Mouse (Mus musculus): ENCODE measurements at regions not wholly inside any gene's neighbourhood (a gene's known extent, or its start where the extent isn't known, plus 50 kb on each side); places are given as distances from the start of the nearest gene placed in this dataset.

DNA sequence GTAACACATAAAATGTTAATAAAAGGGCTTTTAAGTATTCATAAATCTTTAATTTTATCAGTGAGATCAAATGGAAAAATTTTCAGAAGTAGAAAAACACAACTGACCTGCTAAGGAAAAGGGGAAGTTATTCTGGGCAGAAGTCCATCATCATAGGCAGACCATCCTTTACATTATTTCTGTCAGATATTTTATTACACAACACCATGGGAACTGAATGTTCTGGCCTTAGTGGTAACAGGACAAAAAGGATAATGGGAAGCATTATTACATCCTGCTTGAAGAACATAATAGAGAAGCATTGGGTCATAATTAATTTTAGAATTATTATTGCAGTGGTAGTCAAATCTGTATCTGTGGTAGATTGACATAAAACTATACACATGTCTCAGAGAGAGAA is 603.5 kb upstream of the Gje1 start:
- TF ChIP-seq MAFK (IDR thresholded peaks at IDR 0.05; ENCODE audit: borderline replicate concordance, low read depth, low read length) (no peak), SMC3 (IDR thresholded peaks at IDR 0.05; ENCODE audit: low read depth, low read length) (no peak), UBTF (IDR thresholded peaks at IDR 0.05; ENCODE audit: borderline replicate concordance, insufficient read depth, low read depth, low read length) (no peak), HCFC1 (IDR thresholded peaks at IDR 0.05; ENCODE audit: low read depth, low read length) (no peak), NRF1 (IDR thresholded peaks at IDR 0.05; ENCODE audit: insufficient read depth, low read depth, low read length, poor library complexity, severe bottlenecking) (no peak), SIN3A (IDR thresholded peaks at IDR 0.05; ENCODE audit: low read length) (no peak), RAD21 (IDR thresholded peaks at IDR 0.05; ENCODE audit: low read depth, low read length) (no peak), MYC (IDR thresholded peaks at IDR 0.05; ENCODE audit: low read depth, low read length) (no peak), ZNF384 (IDR thresholded peaks at IDR 0.05; ENCODE audit: low read depth, low read length) (no peak)
- Histone ChIP-seq H3K4me3 (ENCODE audit: control insufficient read depth in 1 of 2, insufficient read depth in 1 of 2, low read depth in 2 of 2, low read length in 2 of 2) (no peak overlapping the region), H3K27me3 (ENCODE audit: control insufficient read depth in 1 of 2, insufficient read depth in 2 of 2, low read length in 2 of 2) (no peaks in the 10 kb centered on the region), H3K36me3 (ENCODE audit: control insufficient read depth in 1 of 2, insufficient read depth in 2 of 2, low read length in 2 of 2) (no peaks in the 10 kb centered on the region), H3K79me2 (ENCODE audit: control insufficient read depth, insufficient read depth, low read length, poor library complexity) (no peaks in the 10 kb centered on the region), H3K27ac (ENCODE audit: control insufficient read depth, low read depth, low read length) (no peak overlapping the region), H3K9me3 (replicated peaks; ENCODE audit: insufficient read depth, low read length) (no peaks in the 10 kb centered on the region), H3K9ac (ENCODE audit: control insufficient read depth, low read depth, low read length, poor library complexity, severe bottlenecking) (no peak overlapping the region), H3K4me1 (ENCODE audit: control insufficient read depth in 1 of 2, insufficient read depth in 2 of 2, low read length in 2 of 2) (no peaks in the 10 kb centered on the region)
- no peak for DNase-seq (ENCODE audit: low read depth, low spot score)

GRCm38 (mm10) chr10:15317017-15317607 is 599.1 kb upstream of the Gje1 start:
- no peak for TF ChIP-seq KAT2A (conservative IDR thresholded peaks at IDR 0.05; ENCODE audit: low read depth, low read length)
- no peak for TF ChIP-seq MYC (IDR thresholded peaks at IDR 0.05; ENCODE audit: low read depth, low read length)
- no peak for TF ChIP-seq MYB (IDR thresholded peaks at IDR 0.05; ENCODE audit: low read depth, low read length)
- no peak for TF ChIP-seq HCFC1 (IDR thresholded peaks at IDR 0.05; ENCODE audit: low read depth, low read length)
- TF ChIP-seq NELFE (IDR thresholded peaks at IDR 0.05; ENCODE audit: low read depth, low read length), result no peak
- DNase-seq (ENCODE audit: low read depth, low spot score), result no peak
- Histone ChIP-seq H3K4me1 (ENCODE audit: control insufficient read depth in 1 of 2, insufficient read depth in 2 of 2, low read length in 2 of 2) (no peaks in the 10 kb centered on the region), H3K4me3 (ENCODE audit: control insufficient read depth in 1 of 2, insufficient read depth in 1 of 2, low read depth in 2 of 2, low read length in 2 of 2) (no peak overlapping the region), H3K9ac (ENCODE audit: control insufficient read depth, low read depth, low read length, poor library complexity, severe bottlenecking) (no peak overlapping the region), H3K9me3 (replicated peaks; ENCODE audit: insufficient read depth, low read length) (no peaks in the 10 kb centered on the region), H3K27me3 (ENCODE audit: control insufficient read depth in 1 of 2, insufficient read depth in 2 of 2, low read length in 2 of 2) (no peaks in the 10 kb centered on the region), H3K36me3 (ENCODE audit: control insufficient read depth in 1 of 2, insufficient read depth in 2 of 2, low read length in 2 of 2) (no peaks in the 10 kb centered on the region), H3K27ac (ENCODE audit: control insufficient read depth, low read depth, low read length) (no peak overlapping the region), H3K79me2 (ENCODE audit: control insufficient read depth, insufficient read depth, low read length, poor library complexity) (no peaks in the 10 kb centered on the region)

- Histone ChIP-seq H3K27ac (ENCODE audit: control insufficient read depth, low read depth, low read length) (no peak overlapping the region), H3K9me3 (replicated peaks; ENCODE audit: insufficient read depth, low read length) (no peaks in the 10 kb centered on the region), H3K79me2 (ENCODE audit: control insufficient read depth, insufficient read depth, low read length, poor library complexity) (no peaks in the 10 kb centered on the region), H3K4me3 (ENCODE audit: control insufficient read depth in 1 of 2, insufficient read depth in 1 of 2, low read depth in 2 of 2, low read length in 2 of 2) (no peak overlapping the region), H3K36me3 (ENCODE audit: control insufficient read depth in 1 of 2, insufficient read depth in 2 of 2, low read length in 2 of 2) (peaks cover 0 to 2% of the 10 kb centered on the region in 2 experiments; a peak in 1 of 4 replicates), H3K27me3 (ENCODE audit: control insufficient read depth in 1 of 2, insufficient read depth in 2 of 2, low read length in 2 of 2) (no peaks in the 10 kb centered on the region), H3K9ac (ENCODE audit: control insufficient read depth, low read depth, low read length, poor library complexity, severe bottlenecking) (no peak overlapping the region), H3K4me1 (ENCODE audit: control insufficient read depth in 1 of 2, insufficient read depth in 2 of 2, low read length in 2 of 2) (no peaks in the 10 kb centered on the region; a peak in 1 of 4 replicates)
- no peak for TF ChIP-seq NELFE (IDR thresholded peaks at IDR 0.05; ENCODE audit: low read depth, low read length)
- TF ChIP-seq TAL1 (IDR thresholded peaks at IDR 0.05; ENCODE audit: low read length), result peak; percentile 44
- TF ChIP-seq UBTF (IDR thresholded peaks at IDR 0.05; ENCODE audit: borderline replicate concordance, insufficient read depth, low read depth, low read length), result no peak
- TF ChIP-seq TCF12 (IDR thresholded peaks at IDR 0.05; ENCODE audit: low read depth, low read length), result peak; percentile 81; the same call in 1 of the 2 replicates
- no peak for TF ChIP-seq SIN3A (IDR thresholded peaks at IDR 0.05; ENCODE audit: low read length)
- TF ChIP-seq GATA1 (IDR thresholded peaks at IDR 0.05; ENCODE audit: low read depth, low read length), result peak; percentile 54; the same call in 1 of the 2 replicates
- peak; percentile 36; the same call in 1 of the 2 replicates for TF ChIP-seq ETS1 (IDR thresholded peaks at IDR 0.05; ENCODE audit: low read depth, low read length)
- TF ChIP-seq EP300 (IDR thresholded peaks at IDR 0.05; ENCODE audit: low read depth in 1 of 2, low read length in 2 of 2), result peak; percentile 61 to 76; a peak in 3 of 4 replicates
- no peak for TF ChIP-seq USF1 (IDR thresholded peaks at IDR 0.05; ENCODE audit: low read depth, low read length)
- peak; percentile 47 for DNase-seq (ENCODE audit: low read depth, low spot score)
Measured at GRCm38 (mm10) chr10:15310650-15311049, 592.6 kb upstream of the Gje1 start.
